Mouse (Mus musculus): ENCODE measurements around the gene Eps8l3.

Eps8l3 gene

DNA sequence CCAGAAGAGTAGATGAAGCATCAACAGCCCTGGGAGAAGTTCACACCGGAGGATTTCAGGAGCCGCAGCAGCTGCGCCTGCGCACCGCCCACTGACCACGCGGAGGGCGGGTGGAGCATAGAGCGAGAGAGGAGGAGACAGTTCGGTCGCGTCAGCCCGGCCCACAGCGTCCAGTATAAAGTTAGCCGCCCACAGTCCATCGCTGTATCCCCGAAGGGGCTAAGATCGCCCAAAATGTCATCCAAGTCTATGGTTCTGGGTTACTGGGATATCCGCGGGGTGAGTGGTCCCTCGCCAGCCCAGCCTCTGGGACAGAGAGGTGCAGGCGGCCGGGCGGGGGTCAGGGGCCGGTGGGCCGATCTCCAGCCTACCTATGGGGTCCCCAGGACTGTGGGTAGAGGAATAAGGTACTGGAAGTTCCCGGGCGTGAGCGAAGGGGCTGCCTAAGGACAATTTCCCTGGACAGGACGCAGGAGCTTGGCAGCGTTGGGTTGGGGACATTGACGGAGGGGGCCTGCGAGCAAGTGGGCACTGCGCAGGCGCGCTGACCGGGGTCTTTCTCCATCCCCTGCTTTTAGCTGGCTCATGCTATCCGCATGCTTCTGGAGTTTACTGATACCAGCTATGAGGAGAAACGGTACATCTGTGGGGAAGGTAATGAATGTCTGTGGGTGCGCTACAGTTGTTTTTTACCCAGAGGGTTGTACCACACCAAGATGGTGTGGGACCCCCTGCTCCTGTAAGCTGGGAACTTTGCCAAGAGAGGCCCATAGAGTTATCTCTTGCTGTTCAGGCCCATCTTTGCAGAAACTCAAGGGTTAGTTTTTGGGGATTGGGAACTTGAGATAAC, 18.9 kb downstream of the Eps8l3 start, which contains the start of gene Gstm5:
Gstm5 (plus strand) TSS at position 102 of the 850 bp plus-strand sequence.
- peak; percentile 89 to 90 for DNase-seq (ENCODE audit: low spot score in 2 of 2)

DNA sequence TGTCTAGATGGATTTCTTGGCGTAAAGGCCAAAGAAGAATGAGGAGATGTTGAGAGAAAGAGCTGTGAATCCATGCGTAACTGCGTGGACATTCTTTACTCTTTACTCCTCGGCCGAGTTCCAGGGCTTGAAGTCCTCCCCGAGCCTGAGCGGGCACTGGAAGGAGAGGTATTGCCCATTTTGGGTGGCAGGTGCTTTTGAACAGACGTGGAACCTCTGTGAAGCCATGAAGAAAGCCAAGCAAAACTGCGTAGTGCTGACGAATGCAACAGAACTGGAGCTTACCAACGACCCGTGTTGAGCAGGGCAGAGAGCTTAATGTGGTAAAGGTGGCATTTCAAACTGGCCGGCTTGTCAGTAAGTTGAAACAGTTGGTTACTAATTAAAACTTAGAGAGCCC, 21.7 kb downstream of the Eps8l3 start:
- no peak for DNase-seq (ENCODE audit: low spot score in 2 of 2)

- DNase-seq (ENCODE audit: low spot score in 2 of 2) = no peak
These were observed 24.1 kb downstream of the Eps8l3 start for GRCm38 (mm10) chr3:107900955-107901673.

- DNase-seq (ENCODE audit: low spot score in 2 of 2) = no peak
These were observed 28.9 kb downstream of the Eps8l3 start for GRCm38 (mm10) chr3:107905942-107906341.

DNA sequence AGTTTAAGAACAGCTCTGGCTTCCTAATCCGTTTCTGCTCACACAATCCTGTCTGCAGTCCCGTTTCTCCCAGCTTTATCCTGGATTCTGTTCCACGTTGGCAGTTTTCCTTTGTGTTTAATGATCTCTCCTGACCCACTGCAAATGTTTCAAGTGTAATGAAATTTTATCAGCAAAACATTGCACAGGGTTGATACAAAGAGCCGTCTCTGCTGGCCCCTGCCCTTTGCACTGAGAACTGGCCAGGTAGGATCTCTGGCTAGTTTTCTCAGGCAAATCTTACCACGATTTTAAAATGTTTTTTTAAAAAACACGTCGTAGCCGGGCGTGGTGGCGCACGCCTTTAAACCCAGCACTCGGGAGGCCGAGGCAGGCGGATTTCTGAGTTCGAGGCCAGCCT, 39.6 kb downstream of the Eps8l3 start:
- DNase-seq (ENCODE audit: low spot score in 2 of 2) = no peak

GRCm38 (mm10) chr3:107917097-107917496, 40.1 kb downstream of the Eps8l3 start:
- no peak for DNase-seq (ENCODE audit: low spot score in 2 of 2)

DNA sequence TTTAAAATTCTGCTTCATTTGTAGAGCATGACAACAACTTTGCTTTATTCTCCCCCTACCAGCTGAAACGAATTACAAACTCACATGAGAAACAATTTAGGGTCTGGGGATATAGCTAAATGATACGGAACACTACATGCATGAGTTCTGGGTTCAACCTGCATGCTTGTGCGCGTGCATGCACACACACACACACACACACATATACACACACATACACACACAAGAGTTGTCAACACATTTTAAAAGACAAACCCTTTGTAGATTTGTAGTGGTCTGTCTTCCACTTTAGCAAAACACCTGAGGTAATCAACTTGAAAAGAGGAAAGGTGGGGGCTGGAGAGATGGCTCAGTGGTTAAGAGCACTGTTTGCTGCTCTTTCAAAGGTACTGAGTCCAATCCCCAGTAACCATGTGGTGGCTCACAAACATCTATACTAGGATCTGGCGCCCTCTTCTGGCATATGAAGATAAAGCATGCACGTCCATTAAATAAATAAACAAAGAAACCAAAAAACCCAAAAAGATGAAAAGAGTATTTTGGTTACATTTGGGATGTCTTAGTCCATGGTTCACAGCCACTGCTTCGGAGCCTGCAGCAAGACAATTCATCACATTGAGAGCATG, 40.9 kb downstream of the Eps8l3 start:
- peak; percentile 74 to 75 for DNase-seq (ENCODE audit: low spot score in 2 of 2)

DNA sequence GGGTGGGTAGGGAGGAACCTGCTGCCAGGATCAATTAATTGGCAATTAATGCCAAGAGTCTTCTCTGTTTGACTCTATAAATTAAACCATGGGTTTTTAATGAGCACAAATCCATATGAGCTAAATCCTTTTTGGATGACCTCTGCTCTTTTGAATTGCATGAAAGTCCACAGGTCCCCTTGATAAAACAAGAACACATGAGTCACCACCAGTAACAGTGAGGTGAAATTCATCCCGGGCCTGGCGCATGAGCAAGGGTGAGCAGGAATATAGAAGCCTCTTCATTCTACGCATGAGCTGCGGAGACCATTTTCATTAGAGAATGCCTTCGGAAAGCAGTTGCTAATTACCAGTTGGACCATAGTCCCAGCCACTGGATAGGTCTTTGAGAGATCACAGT, 43.3 kb downstream of the Eps8l3 start:
- DNase-seq (ENCODE audit: low spot score in 2 of 2) = no peak

DNA sequence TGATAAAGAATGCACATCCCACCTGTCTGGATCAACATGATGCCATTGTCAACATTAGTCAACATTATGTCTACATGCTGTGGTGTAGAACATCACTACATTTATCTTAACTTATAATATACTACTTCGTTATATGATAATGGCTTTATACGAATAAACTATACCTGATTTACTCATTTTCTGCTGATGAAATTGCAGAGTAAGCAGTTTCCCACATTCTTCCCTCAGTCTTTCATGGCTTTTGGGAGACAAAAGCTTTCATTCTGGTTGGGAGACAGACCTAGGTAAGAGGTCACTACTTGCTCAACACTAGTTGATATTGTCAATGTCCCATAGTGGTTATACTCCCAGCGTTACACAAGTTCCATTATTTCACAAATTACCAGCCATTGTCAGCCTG, 48.3 kb downstream of the Eps8l3 start:
- no peak for DNase-seq (ENCODE audit: low spot score in 2 of 2)

GRCm38 (mm10) chr3:107927841-107928240, 50.8 kb downstream of the Eps8l3 start:
- no peak for DNase-seq (ENCODE audit: low spot score in 2 of 2)

- no peak for DNase-seq (ENCODE audit: low spot score in 2 of 2)
These were observed 51.7 kb downstream of the Eps8l3 start for GRCm38 (mm10) chr3:107928691-107929090.

GRCm38 (mm10) chr3:107929243-107929642, 52.2 kb downstream of the Eps8l3 start:
- DNase-seq (ENCODE audit: low spot score in 2 of 2) = no peak

DNA sequence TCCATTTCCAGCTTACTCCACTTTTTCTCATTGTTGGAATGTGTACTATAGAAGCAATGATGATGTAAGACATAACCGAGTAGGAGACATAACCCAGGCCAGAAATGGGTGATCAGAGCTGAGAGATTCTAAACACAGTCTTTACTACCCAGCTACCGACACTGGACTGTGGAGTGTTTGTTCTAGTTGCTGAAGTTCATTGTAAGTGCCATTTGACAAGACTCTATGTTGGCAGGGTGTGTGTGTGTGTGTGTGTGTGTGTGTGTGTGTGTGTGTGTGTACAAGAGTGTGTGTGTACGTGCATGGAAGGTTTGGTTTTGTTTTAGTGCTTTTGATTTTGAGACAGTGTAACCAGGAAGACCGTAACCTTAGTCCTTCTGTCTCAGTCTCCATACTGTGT, 52.7 kb downstream of the Eps8l3 start:
- no peak for DNase-seq (ENCODE audit: low spot score in 2 of 2)

DNA sequence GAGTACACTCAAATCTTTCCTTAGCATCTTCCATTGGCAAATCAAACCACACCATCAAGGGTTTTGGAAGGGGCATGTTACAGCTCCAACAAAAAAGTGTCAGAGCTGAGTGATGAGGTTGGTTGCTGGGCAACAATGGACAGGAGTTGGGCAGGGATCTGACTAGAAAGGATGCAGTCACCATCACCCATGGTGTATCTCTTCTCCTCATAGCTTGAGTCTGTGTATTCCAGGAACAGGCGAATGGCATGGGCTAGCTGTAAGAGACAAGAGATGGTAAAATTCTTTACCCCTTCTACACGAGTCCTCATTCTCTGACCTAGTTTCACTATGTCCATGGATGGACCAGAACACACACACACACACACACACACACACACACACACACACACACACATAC, 54.1 kb downstream of the Eps8l3 start:
- DNase-seq (ENCODE audit: low spot score in 2 of 2) = no peak

GRCm38 (mm10) chr3:107931670-107932069, 54.6 kb downstream of the Eps8l3 start, which contains the start of gene Gstm7:
Gene Gstm7, minus strand, starts transcription at chr3:107931817.
- DNase-seq (ENCODE audit: low spot score in 2 of 2) = peak; percentile 94 to 98

DNA sequence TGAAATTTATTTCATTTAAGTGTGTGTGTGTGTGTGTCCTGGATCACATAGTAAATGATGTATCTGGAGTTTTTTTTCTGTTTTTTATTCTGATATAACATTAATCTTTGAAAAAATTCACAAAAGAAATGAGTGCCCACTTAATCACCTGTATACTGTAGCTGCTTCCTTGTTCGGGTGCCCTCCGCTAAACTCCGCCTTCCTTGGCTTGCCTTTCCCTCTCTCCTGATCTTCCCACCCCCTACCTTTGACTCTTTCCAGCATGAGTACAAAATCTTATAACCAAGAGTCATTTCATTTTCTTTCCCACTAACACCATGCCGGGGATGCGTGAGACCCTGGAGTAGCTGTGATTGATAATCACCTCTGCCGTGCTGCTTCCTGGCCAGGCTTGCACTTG, 55.1 kb downstream of the Eps8l3 start:
- DNase-seq (ENCODE audit: low spot score in 2 of 2) = no peak

DNA sequence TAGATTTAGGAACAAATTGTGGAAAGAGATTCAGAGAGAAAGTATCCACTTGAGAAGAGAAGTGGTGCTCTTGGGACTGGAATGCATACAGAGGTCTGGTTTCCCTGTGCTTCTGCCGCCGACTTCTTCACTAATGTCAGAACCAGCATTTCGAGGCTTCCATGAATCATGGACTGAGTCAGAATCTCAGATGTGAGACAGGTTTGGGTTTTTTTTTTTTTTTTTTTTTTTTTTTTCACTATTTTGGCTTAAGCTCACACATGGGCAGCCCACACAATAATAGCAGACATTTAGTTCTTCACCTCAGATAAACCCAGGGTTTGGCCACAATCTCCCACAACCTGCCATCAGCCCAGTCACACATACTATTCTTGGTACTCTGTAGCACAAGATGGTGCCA, 58.2 kb downstream of the Eps8l3 start:
- DNase-seq (ENCODE audit: low spot score in 2 of 2) = no peak

GRCm38 (mm10) chr3:107935888-107936287, 58.9 kb downstream of the Eps8l3 start:
- no peak for DNase-seq (ENCODE audit: low spot score in 2 of 2)

- peak in 1 of 2 experiments; percentile 51 for DNase-seq (ENCODE audit: low spot score in 2 of 2)
These were observed 62.4 kb downstream of the Eps8l3 start for GRCm38 (mm10) chr3:107939403-107939802.

DNA sequence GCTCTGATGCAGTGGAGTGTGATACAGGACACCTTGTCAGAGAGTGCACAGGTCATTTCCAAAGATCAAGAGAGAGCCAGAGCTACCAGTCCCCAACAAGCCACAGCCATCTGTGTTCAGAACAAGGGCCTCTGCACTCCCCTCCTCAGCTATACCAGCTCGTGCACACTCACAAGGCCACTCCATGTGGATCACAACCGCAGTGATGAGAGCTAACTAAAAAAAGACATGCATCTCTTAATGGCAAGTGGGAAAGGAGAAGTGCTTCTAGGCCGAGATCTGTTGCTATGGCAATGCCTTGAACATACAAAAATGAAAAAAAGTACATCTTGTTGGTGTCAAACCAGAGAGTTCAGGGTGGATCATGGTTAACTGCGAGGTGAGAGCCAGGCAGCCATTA, 62.8 kb downstream of the Eps8l3 start:
- DNase-seq (ENCODE audit: low spot score in 2 of 2) = peak; percentile 50 to 66

- no peak for DNase-seq (ENCODE audit: low spot score in 2 of 2)
These were observed 63.5 kb downstream of the Eps8l3 start for GRCm38 (mm10) chr3:107940524-107940923.

GRCm38 (mm10) chr3:107941261-107941660, 64.2 kb downstream of the Eps8l3 start:
- no peak for DNase-seq (ENCODE audit: low spot score in 2 of 2)
